Mouse (Mus musculus): ENCODE measurements around the gene Slc46a3. TPM values are rescaled to one million over a fixed set of nuclear protein-coding genes. Genes with fewer than 3 reads are reported as not detected.

Gene Slc46a3
- polyA plus RNA-seq (2015; fragmentation: Nextera tagmentation; extraction: Ambion mirVana): 5.5 and 5.6 TPM in 2 replicates

DNA sequence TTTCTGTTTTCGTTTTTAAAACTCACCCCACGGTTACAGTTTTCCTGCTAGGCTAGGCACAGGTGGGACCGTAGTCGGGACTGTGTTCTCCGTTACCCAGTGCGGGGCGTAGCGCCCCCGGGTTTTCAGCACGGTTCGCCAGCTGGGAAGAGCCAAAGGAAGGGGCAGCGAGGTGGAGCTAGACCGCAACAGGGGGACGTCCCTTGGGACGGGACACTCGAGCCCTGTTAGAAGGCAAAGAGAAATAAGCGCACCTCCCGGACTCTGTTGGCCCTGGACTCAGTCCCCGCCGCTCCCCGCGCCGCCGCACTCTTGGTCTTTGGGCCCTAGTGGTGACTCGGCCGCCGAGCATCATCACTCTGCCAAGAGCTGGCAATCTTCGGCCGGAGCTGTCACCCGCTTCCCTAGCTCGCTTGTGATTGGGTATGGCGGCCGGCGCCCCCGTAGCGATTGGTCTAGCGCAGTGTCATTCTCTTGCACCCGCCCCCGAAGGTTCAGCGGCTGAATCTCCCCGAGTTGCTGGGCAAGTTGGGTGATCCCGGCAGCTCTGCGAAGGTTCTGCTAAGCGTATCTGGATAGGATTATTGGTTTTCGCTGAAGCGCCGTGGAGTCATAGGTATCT lies at the start of gene Slc46a3:
Slc46a3 (minus strand) TSS at position 361 of the 622 bp plus-strand sequence.
- under 1% methylated on average over 47 of the region's 47 CpGs for WGBS
- peak; percentile 98 for ATAC-seq (replicated peaks)
- H3K9me3 ChIP-seq: no peaks in the 10 kb centered on the region
- peaks cover 9% of the 10 kb centered on the region; the same call in 1 of the 2 replicates for H3K27me3 ChIP-seq (replicated peaks)
- H3K4me3 ChIP-seq: peak within 1 kb of the TSS; percentile 65
- no peak within 1 kb of the TSS for H3K27ac ChIP-seq
- H3K4me1 ChIP-seq: peaks cover 14% of the 10 kb centered on the region
- H3K4me2 ChIP-seq: peak within 1 kb of the TSS; percentile 90
- peak within 1 kb of the TSS; percentile 54 for H3K9ac ChIP-seq
- H3K36me3 ChIP-seq (replicated peaks): no peaks in the 10 kb centered on the region

GRCm38 (mm10) chr5:147939226-147939625 lies 44.6 kb upstream of the Slc46a3 start:
- 77% methylated on average over 5 of the region's 5 CpGs for WGBS

GRCm38 (mm10) chr5:147935096-147935495 lies 40.5 kb upstream of the Slc46a3 start:
- no peaks in the 10 kb centered on the region for H3K4me1 ChIP-seq
- ATAC-seq (replicated peaks): no peak
- H3K27me3 ChIP-seq (replicated peaks): no peaks in the 10 kb centered on the region
- H3K27ac ChIP-seq: no peak overlapping the region
- H3K4me3 ChIP-seq: no peak overlapping the region
- WGBS: 91% methylated on average over 13 of the region's 13 CpGs
- H3K9ac ChIP-seq: no peak overlapping the region
- H3K4me2 ChIP-seq: no peak overlapping the region
- H3K9me3 ChIP-seq: no peaks in the 10 kb centered on the region
- H3K36me3 ChIP-seq (replicated peaks): no peaks in the 10 kb centered on the region

More at GRCm38 (mm10) chr5:147939226-147939625, 44.6 kb upstream of the Slc46a3 start:
- no peaks in the 10 kb centered on the region for H3K9me3 ChIP-seq
- no peak overlapping the region for H3K4me3 ChIP-seq
- H3K4me2 ChIP-seq: no peak overlapping the region
- H3K27me3 ChIP-seq (replicated peaks): no peaks in the 10 kb centered on the region
- H3K4me1 ChIP-seq: no peaks in the 10 kb centered on the region
- H3K27ac ChIP-seq: no peak overlapping the region
- ATAC-seq (replicated peaks): no peak
- H3K36me3 ChIP-seq (replicated peaks): no peaks in the 10 kb centered on the region
- H3K9ac ChIP-seq: no peak overlapping the region

DNA sequence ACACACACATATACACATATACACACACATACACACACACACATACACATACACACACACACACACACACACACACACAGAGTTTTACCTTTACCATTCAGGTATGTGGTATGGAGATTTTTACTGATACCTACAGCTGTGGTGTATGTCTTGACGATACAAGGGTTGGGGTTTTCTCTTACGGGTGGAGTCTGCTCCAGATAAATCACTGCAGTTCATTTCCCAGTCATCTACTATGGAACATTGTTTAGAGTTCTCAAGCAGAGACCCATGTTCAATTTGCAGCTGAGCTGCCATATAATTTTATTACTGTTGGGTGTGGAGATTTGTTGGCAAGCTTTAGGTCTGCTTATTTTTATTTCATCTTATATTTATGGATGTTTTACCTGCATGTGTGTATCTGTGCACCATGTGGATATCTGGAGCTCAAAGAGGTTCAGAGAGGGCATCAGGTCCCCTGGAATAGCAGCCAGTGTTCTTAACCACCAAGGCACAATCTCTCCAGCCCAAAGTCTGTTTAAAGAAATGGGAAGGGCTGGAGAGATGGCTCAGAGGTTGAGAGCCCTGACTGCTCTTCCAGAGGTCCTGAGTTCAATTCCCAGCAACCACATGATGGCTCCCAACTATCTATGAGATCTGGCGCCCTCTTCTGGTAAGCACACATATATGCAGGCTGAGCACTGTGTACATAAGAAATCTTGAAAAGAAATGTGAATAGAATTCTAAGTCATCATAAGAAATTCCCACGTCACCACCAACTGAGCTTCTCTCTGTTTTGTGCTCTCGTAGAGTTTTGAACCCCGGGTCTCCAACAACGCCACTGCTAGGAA lies 34.3 kb upstream of the Slc46a3 start:
- ATAC-seq (replicated peaks): no peak
- WGBS: 79% methylated on average over 7 of the region's 7 CpGs
- no peak overlapping the region for H3K4me3 ChIP-seq

GRCm38 (mm10) chr5:147925935-147926604 lies 31.5 kb upstream of the Slc46a3 start:
- H3K4me2 ChIP-seq: no peak overlapping the region
- H3K27ac ChIP-seq: no peak overlapping the region
- H3K9me3 ChIP-seq: no peaks in the 10 kb centered on the region
- no peaks in the 10 kb centered on the region for H3K36me3 ChIP-seq (replicated peaks)
- H3K27me3 ChIP-seq (replicated peaks): no peaks in the 10 kb centered on the region
- H3K4me3 ChIP-seq: no peak overlapping the region
- 73% methylated on average over 15 of the region's 15 CpGs for WGBS
- no peak for ATAC-seq (replicated peaks)
- H3K4me1 ChIP-seq: no peaks in the 10 kb centered on the region
- H3K9ac ChIP-seq: no peak overlapping the region

More for the DNA sequence above, 34.3 kb upstream of the Slc46a3 start:
- Histone ChIP-seq H3K36me3 (replicated peaks) (no peaks in the 10 kb centered on the region), H3K4me2 (no peak overlapping the region), H3K4me1 (no peaks in the 10 kb centered on the region), H3K27ac (no peak overlapping the region), H3K27me3 (replicated peaks) (no peaks in the 10 kb centered on the region), H3K9ac (no peak overlapping the region), H3K9me3 (no peaks in the 10 kb centered on the region)

GRCm38 (mm10) chr5:147924621-147925020 lies 30.0 kb upstream of the Slc46a3 start:
- Histone ChIP-seq H3K36me3 (replicated peaks) (no peaks in the 10 kb centered on the region), H3K27me3 (replicated peaks) (no peaks in the 10 kb centered on the region), H3K27ac (no peak overlapping the region), H3K4me1 (no peaks in the 10 kb centered on the region), H3K4me2 (no peak overlapping the region), H3K4me3 (no peak overlapping the region), H3K9ac (no peak overlapping the region), H3K9me3 (no peaks in the 10 kb centered on the region)
- 88% methylated on average over 5 of the region's 5 CpGs for WGBS
- ATAC-seq (replicated peaks): no peak

DNA sequence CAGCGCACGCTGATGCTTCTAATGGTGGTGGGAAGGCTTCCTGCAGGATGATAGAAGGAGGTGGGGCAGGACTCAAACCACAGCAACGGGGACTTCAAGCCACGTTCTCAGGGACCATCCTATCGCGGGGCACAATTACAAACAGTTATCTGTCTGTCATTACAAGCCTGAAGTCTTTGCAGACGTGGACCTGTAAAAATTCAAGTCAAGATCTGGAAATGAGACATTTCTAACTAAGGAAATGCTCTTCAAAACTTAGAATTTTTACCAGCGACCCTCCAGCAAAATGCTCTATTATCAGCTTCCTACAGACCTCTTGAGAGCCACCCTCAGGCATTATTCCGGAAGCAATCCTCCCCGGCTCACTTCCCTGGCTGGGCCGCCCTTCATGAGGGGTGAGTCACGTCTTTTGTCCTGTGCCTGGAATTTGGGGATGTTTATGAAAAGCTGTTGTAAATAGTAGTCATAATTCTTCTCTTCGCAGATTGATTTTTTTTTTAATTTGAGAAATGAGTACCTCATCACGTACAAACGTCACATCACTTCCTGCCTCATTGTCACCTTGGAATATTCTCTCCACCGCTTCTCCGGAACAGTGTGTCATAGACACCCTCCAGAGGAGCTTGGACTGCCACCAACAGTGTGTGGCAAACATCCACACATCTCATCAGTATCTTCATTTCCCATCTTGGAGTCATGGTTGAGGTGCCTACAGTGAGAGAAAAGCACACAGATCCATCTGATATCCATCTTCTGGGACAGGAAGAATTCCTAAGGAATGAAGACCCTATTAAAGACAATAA lies 23.6 kb upstream of the Slc46a3 start:
- no peak overlapping the region for H3K4me2 ChIP-seq
- H3K27me3 ChIP-seq (replicated peaks): no peaks in the 10 kb centered on the region
- no peaks in the 10 kb centered on the region for H3K4me1 ChIP-seq
- H3K27ac ChIP-seq: no peak overlapping the region
- no peak overlapping the region for H3K4me3 ChIP-seq
- no peak overlapping the region for H3K9ac ChIP-seq
- 76% methylated on average over 17 of the region's 17 CpGs for WGBS
- no peak for ATAC-seq (replicated peaks)
- no peaks in the 10 kb centered on the region for H3K36me3 ChIP-seq (replicated peaks)
- H3K9me3 ChIP-seq: no peaks in the 10 kb centered on the region

DNA sequence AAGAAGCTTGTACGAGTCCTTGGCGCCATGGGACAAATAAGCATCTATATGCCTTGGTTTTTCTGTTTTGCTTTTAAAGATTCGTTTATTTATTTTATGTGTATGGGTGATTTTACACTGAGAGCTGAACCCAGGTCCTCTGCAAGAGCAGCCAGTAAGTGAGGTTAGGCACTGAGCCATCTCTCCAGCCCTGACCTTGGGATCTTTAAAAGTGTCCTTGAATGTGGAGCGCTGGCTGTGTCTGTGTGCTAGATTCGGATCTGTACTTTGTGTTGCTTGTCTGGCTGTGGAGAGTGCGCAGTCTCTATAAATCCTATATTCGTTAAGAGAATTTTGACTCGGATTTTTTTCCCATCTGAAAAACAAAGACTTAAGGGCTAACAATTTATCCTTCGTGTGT lies 21.6 kb upstream of the Slc46a3 start:
- no peak for ATAC-seq (replicated peaks)
- no peaks in the 10 kb centered on the region for H3K36me3 ChIP-seq (replicated peaks)

DNA sequence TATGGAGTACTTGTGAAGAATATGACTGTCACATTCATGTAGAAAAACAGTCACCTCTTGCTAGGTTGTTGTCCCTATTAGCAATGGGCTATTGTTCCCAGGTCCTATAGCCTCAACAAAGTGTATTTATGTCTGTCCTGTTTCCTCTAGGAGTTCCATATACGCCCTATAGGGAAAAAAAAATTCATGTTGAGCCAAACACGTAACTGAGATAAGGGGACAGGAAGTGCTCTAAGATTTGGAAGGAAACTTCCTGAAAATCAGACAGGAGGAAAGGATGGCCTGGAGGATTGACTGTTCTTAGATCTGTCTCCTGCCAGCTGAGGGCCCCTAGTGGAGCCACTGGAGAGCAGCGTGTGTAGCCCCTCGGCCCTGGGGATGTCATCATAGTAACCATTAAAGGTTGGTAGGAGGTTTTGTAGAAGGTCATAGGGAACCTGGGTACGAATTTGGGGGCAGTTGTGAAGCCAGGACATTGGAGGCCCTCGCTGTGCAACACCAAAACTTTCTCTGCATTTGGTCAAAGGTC lies 20.5 kb upstream of the Slc46a3 start:
- Histone ChIP-seq H3K27me3 (replicated peaks) (no peaks in the 10 kb centered on the region), H3K4me2 (no peak overlapping the region), H3K36me3 (replicated peaks) (no peaks in the 10 kb centered on the region), H3K27ac (no peak overlapping the region), H3K4me1 (no peaks in the 10 kb centered on the region), H3K9me3 (no peaks in the 10 kb centered on the region), H3K9ac (no peak overlapping the region), H3K4me3 (no peak overlapping the region)
- no peak for ATAC-seq (replicated peaks)
- 64% methylated on average over 6 of the region's 6 CpGs for WGBS

More for the DNA sequence above, 21.6 kb upstream of the Slc46a3 start:
- WGBS: 89% methylated on average over 9 of the region's 9 CpGs
- Histone ChIP-seq H3K9ac (no peak overlapping the region), H3K4me3 (no peak overlapping the region), H3K27me3 (replicated peaks) (no peaks in the 10 kb centered on the region), H3K27ac (no peak overlapping the region), H3K9me3 (no peaks in the 10 kb centered on the region), H3K4me1 (no peaks in the 10 kb centered on the region), H3K4me2 (no peak overlapping the region)

DNA sequence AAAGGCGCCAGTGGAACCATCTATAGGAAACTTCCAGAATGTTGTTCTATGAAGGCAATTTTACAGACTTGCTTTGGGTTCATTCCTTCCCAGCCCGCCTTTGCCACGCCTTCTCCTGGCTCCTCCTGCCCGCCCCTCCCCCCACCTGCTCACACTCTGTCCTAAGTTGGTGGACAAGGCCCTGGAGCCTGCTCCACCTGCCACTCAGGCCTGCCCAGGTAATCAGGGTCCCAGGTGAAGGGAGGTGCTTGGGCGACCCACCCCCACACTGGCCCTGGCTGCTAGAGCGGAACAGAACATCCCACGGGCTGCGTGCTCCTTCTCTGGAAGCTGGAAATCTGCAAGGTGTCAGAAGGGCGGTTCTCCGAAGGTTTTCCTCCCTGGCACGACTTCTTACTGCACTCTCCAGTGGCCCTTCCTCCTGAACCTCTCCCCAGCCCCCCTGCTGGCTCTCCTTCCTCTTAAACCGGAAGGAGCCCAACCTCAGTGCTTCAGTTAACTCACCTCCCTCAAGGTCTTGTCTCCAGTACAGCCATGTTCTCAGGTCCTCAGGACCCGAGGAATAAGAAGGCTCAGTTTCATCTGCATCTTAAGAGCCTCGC lies 18.7 kb upstream of the Slc46a3 start:
- no peaks in the 10 kb centered on the region for H3K9me3 ChIP-seq
- ATAC-seq (replicated peaks): no peak
- H3K4me1 ChIP-seq: no peaks in the 10 kb centered on the region
- no peak overlapping the region for H3K4me3 ChIP-seq
- WGBS: 40% methylated on average over 14 of the region's 14 CpGs
- peak overlapping the region; percentile 15; the same call in 1 of the 2 replicates for H3K27ac ChIP-seq
- H3K9ac ChIP-seq: no peak overlapping the region
- no peaks in the 10 kb centered on the region for H3K36me3 ChIP-seq (replicated peaks)
- H3K4me2 ChIP-seq: no peak overlapping the region
- H3K27me3 ChIP-seq (replicated peaks): no peaks in the 10 kb centered on the region

- no peak for ATAC-seq (replicated peaks)
- Histone ChIP-seq H3K4me3 (no peak overlapping the region), H3K27me3 (replicated peaks) (no peaks in the 10 kb centered on the region), H3K36me3 (replicated peaks) (no peaks in the 10 kb centered on the region), H3K4me2 (no peak overlapping the region), H3K9ac (no peak overlapping the region), H3K9me3 (no peaks in the 10 kb centered on the region), H3K4me1 (no peaks in the 10 kb centered on the region), H3K27ac (no peak overlapping the region)
- 76% methylated on average over 5 of the region's 5 CpGs for WGBS
Observed at GRCm38 (mm10) chr5:147911744-147912143, 17.1 kb upstream of the Slc46a3 start.

All from midbrain, embryonic 15.5 days (tissue).